ENCODE assay signal across 27 mouse cellular contexts in the genomic region with DNA sequence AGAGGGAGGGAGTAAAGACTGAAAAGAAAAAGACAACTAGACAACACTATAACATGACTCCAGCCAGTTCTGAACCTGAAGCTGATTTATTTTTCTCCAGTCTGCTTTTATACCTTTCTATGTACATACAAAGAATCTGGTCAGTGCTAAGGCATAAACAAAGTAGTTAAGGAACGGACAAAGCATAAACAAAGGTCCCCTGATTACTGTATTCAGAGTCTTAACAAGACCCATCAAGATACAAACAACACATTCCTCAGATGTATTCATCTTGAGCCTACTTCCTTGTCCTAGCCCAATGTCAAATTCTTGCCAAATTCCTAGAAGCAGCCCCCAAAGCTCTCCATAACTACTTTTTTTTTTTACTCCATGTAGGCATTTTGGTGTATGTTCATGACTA. TPM values are rescaled to one million over a fixed set of nuclear protein-coding genes. Genes with fewer than 3 reads are reported as not detected.
"Had no signal": no experiment of that assay in that cellular context is flagged by ENCODE, and none has a peak within 500 bp of the region (broad histone marks: within the 10 kb centered on the region; RNA-seq: fewer than 3 reads in every experiment).

No protein-coding gene starts in this region.

- H3K36me3 ChIP-seq: heart, embryonic 13.5 days; heart, embryonic 15.5 days; hindbrain, embryonic 13.5 days; hindbrain, embryonic 15.5 days; kidney, embryonic 15.5 days; limb, embryonic 13.5 days; limb, embryonic 15.5 days; liver, embryonic 12.5 days had no signal

- ATAC-seq: hindbrain, postnatal 0 days; intestine, embryonic 16.5 days; liver, embryonic 12.5 days had no signal

- H3K27ac ChIP-seq: heart, adult 2 months; heart, embryonic 13.5 days; heart, embryonic 15.5 days; hindbrain, embryonic 13.5 days; hindbrain, embryonic 15.5 days; hindbrain, postnatal 0 days; kidney, embryonic 15.5 days; kidney, postnatal 0 days; limb, embryonic 13.5 days; limb, embryonic 15.5 days; liver, embryonic 12.5 days; liver, embryonic 14.5 days had no signal

- H3K4me3 ChIP-seq: heart, adult 2 months; heart, embryonic 13.5 days; heart, embryonic 15.5 days; hindbrain, embryonic 13.5 days; hindbrain, embryonic 15.5 days; kidney, embryonic 15.5 days; limb, embryonic 13.5 days; limb, embryonic 15.5 days; liver, embryonic 12.5 days had no signal

- H3K4me1 ChIP-seq: heart, embryonic 13.5 days; heart, embryonic 15.5 days; hindbrain, embryonic 13.5 days; hindbrain, embryonic 15.5 days; kidney, embryonic 15.5 days; limb, embryonic 13.5 days; limb, embryonic 15.5 days; liver, embryonic 12.5 days had no signal

- DNase-seq: gastrocnemius, postnatal 14 days; gastrocnemius, postnatal 36 days; heart, adult 11 months; heart, adult 2 months; heart, postnatal 14 days; heart, postnatal 36 days; kidney, adult 11 months; kidney, adult 2 months; kidney, adult 9 months; kidney, postnatal 14 days; kidney, postnatal 36 days; layer of hippocampus, adult 9-11 months; layer of hippocampus, postnatal 36 days; left cerebral cortex, postnatal 4 days had no signal

- H3K9ac ChIP-seq: heart, embryonic 13.5 days; heart, embryonic 15.5 days; hindbrain, embryonic 13.5 days; hindbrain, embryonic 15.5 days; kidney, embryonic 15.5 days; limb, embryonic 13.5 days; limb, embryonic 15.5 days; liver, embryonic 12.5 days; liver, embryonic 14.5 days had no signal

- H3K9me3 ChIP-seq: heart, embryonic 13.5 days; heart, embryonic 15.5 days; hindbrain, embryonic 13.5 days; hindbrain, embryonic 15.5 days; limb, embryonic 13.5 days; limb, embryonic 15.5 days; liver, embryonic 12.5 days had no signal

RNA-seq across cellular contexts. Expression of gene Myl1, which starts 32.9 kb away (rescaled TPM):
- total RNA-seq: hematopoietic stem cell, adult 5-6 weeks had no signal
